Mouse (Mus musculus) heart, postnatal 0 days (tissue): ENCODE data around the gene Cyp11a1. TPM values are rescaled to one million over a fixed set of nuclear protein-coding genes. Genes with fewer than 3 reads are reported as not detected.

Experiments used
- ATAC-seq: fragments of 200-750 bp; cut with Nextera tagmentation; 2 replicates; pipeline ENCODE4 v1.8.0; 2017; ENCODE audit warnings: low read depth, moderate number of reproducible peaks, moderate library complexity; ENCODE audit not compliant: insufficient read depth
- DNase-seq: peaks from one replicate; pipeline ENCODE4 v3.0.0-alpha.2; 2016; ENCODE audit warnings: low spot score
- H3K27ac ChIP-seq: fragments of 300-500 bp; sonication (generic); 2 replicates; pipeline ENCODE4 v1.5.1; 2014; ENCODE audit warnings: low read depth, mild to moderate bottlenecking
- H3K27me3 ChIP-seq: fragments of 300-500 bp; sonication (generic); 2 replicates; pipeline ENCODE4 v1.6.1; 2014; ENCODE audit warnings: low read length, mixed read lengths; ENCODE audit not compliant: control insufficient read depth, insufficient read depth
- H3K36me3 ChIP-seq: fragments of 300-500 bp; sonication (generic); replicated peaks from 2 replicates; pipeline ENCODE4 v1.6.1; 2014; ENCODE audit warnings: low read length, mixed read lengths; ENCODE audit not compliant: control insufficient read depth, insufficient read depth
- H3K4me1 ChIP-seq: fragments of 300-500 bp; sonication (generic); 2 replicates; pipeline ENCODE4 v1.6.1; 2014; ENCODE audit warnings: antibody characterized with exemption; ENCODE audit not compliant: control insufficient read depth, insufficient read depth
- H3K4me2 ChIP-seq: fragments of 300-500 bp; sonication (generic); 2 replicates; pipeline ENCODE4 v1.6.1; 2014; ENCODE audit warnings: low read depth, mild to moderate bottlenecking, low read length, moderate library complexity
- H3K4me3 ChIP-seq: fragments of 300-500 bp; sonication (generic); 2 replicates; pipeline ENCODE4 v1.5.1; 2014; ENCODE audit warnings: low read depth, low read length
- H3K9ac ChIP-seq: fragments of 300-500 bp; sonication (generic); replicated peaks from 2 replicates; pipeline ENCODE4 v1.6.1; 2014; ENCODE audit warnings: low read depth, low read length, mixed read lengths
- H3K9me3 ChIP-seq: fragments of 300-500 bp; sonication (generic); replicated peaks from 2 replicates; pipeline ENCODE4 v1.6.1; 2016; ENCODE audit warnings: low read length; ENCODE audit not compliant: control insufficient read depth
- CTCF ChIP-seq: IDR thresholded peaks from 2 replicates; pipeline ENCODE4 v1.5.1; 2016; ENCODE audit warnings: antibody characterized with exemption, control low read depth, low read depth
- EP300 ChIP-seq: IDR thresholded peaks from 2 replicates; pipeline ENCODE4 v1.6.1; 2016; ENCODE audit warnings: antibody characterized with exemption, low read depth
- WGBS: fragments of 180-500 bp; shearing (Covaris S2); extraction: QIAGEN DNeasy Blood & Tissue Kit; methylation state at CpG from one replicate; pipeline ENCODE4 v1.1.7; 2014; 5-methylcytosine and 5-hydroxymethylcytosine counted together
- polyA plus RNA-seq: library from polyadenylated mRNA; unstranded; fragments of >200 nt; fragmentation: Nextera tagmentation; extraction: Ambion mirVana; gene quantifications from 2 replicates; pipeline ENCODE4 v1.2.1, GENCODE M21; 2015
- total RNA-seq: library from RNA; depleted of rRNA; stranded (reverse); fragments of >200 nt; gene quantifications from 2 replicates; pipeline ENCODE4 v1.2.3, GENCODE M21; 2014; ENCODE audit warnings: low replicate concordance

The Cyp11a1 gene
- total and polyA plus RNA-seq, 2 experiments from 2014 or later, result 0.90 to 2.3 TPM

DNA sequence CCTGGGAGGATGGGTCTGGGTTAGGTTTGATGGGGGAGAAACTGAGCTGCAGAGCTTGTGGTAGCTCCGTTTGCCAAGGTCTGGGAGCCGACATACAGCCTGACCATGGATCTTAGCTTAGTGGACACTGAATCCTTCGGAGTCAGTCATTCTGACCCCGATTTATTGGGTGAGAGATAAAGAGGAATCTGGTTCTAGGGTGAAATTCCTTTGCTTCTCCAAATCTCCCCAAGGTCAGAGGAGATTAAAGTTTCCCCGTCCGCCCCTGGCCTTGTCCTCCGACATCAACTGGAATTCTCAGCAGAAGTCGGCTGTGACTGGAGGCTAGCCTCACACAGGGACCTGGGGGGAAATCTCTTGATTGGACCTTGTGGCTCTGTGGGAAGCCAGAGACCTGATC is 5.3 kb downstream of the Cyp11a1 start:
- Histone ChIP-seq H3K9me3 (no peaks in the 10 kb centered on the region), H3K9ac (no peak overlapping the region), H3K27ac (no peak overlapping the region), H3K27me3 (no peaks in the 10 kb centered on the region), H3K36me3 (no peaks in the 10 kb centered on the region), H3K4me2 (no peak overlapping the region), H3K4me3 (no peak overlapping the region), H3K4me1 (peaks cover 12% of the 10 kb centered on the region; the same call in 1 of the 2 replicates)
- no peak for DNase-seq
- no peak for ATAC-seq
- TF ChIP-seq EP300 (no peak), CTCF (no peak)
- 76% methylated on average over 8 of the region's 8 CpGs for WGBS

DNA sequence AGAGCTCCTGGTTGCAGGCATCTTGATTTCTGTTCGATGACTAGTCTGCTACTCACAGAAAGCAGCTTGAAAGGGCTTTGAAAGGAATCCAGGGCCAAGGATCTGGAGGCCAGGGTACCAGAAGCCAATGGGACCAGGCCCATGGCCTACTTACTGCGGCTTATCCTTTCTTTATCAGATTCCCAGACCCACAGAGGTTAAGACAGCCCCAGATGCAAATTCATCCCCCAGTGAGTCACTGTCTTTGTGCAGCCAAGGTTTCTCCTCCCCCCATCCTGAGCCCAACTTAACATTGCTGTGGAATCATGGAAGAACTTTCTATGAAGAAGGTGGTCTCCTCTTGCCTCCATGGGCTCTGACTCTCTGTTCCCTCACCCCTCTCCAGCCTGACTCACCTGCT is 6.3 kb downstream of the Cyp11a1 start:
- H3K9ac ChIP-seq, result no peak overlapping the region
- H3K9me3 ChIP-seq, result no peaks in the 10 kb centered on the region
- H3K4me1 ChIP-seq, result peaks cover 12% of the 10 kb centered on the region; the same call in 1 of the 2 replicates
- TF ChIP-seq CTCF, result no peak
- no peak for TF ChIP-seq EP300
- H3K27ac ChIP-seq, result no peak overlapping the region
- H3K27me3 ChIP-seq, result no peaks in the 10 kb centered on the region
- DNase-seq, result no peak
- WGBS, result 43% methylated on average over 2 of the region's 2 CpGs
- no peak overlapping the region for H3K4me2 ChIP-seq
- ATAC-seq, result no peak
- no peak overlapping the region for H3K4me3 ChIP-seq
- no peaks in the 10 kb centered on the region for H3K36me3 ChIP-seq

DNA sequence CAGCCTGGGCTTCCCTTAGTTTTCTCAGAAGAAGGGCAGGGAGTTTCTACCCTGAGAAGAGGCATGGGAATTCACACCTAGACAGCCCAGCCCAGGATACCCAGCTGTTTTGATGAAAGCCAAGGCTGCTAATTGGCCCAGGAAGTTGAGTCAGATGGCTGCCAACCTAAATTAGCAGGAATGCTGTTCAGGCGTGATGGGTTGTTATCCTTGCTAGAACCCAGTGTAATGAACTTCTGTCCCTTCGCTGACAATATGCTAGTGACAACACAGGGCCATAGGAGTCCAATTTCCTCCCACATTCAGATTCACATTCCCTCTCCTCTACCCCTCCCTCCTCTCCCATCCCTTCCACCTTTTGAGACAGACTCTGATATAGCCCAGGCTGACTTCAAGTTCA is 6.7 kb downstream of the Cyp11a1 start:
- DNase-seq, result no peak
- Histone ChIP-seq H3K4me2 (no peak overlapping the region), H3K9me3 (no peaks in the 10 kb centered on the region), H3K27ac (no peak overlapping the region), H3K4me3 (no peak overlapping the region), H3K9ac (no peak overlapping the region), H3K4me1 (peaks cover 12% of the 10 kb centered on the region; the same call in 1 of the 2 replicates), H3K27me3 (no peaks in the 10 kb centered on the region), H3K36me3 (no peaks in the 10 kb centered on the region)
- no peak for ATAC-seq
- no peak for TF ChIP-seq EP300
- no peak for TF ChIP-seq CTCF
- WGBS, result 41% methylated on average over 2 of the region's 2 CpGs

DNA sequence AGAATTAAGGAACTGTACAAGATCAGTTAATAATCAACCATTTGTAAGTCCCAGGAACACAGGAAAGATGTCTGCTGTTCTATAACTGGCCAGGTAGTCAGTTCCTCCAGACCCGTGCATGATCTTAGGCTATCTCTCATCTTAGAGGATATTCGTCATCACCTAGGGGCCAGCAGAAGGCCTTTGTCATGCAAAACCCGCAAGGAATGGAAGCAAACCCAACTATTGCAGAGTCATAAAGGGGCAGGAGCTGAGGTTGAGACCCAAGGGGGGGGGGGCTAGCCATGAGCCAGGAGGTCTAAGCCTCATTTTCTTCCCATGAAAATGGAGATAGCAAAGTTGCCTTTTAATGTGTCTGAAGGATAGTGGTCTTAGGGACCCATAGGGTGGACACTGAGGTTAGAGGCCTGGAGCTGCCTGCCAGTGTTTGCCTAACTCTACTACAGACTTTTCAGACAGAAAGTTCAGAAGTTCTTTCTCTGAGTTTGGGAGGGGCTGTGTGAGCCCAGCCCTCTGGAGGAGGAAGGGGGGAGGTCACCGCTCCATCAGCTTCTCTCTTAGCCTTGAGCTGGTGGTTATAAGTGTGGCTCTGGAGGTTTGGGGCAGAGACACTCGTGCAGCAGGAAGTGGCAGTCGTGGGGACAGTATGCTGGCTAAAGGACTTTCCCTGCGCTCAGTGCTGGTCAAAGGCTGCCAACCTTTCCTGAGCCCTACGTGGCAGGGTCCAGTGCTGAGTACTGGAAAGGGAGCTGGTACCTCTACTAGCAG is 8.4 kb downstream of the Cyp11a1 start:
- H3K4me1 ChIP-seq, result no peaks in the 10 kb centered on the region
- ATAC-seq (no peak), DNase-seq (no peak)
- no peak for TF ChIP-seq EP300
- TF ChIP-seq CTCF, result no peak
- no peak overlapping the region for H3K4me2 ChIP-seq
- no peaks in the 10 kb centered on the region for H3K36me3 ChIP-seq
- no peaks in the 10 kb centered on the region for H3K9me3 ChIP-seq
- H3K27me3 ChIP-seq, result no peaks in the 10 kb centered on the region
- no peak overlapping the region for H3K4me3 ChIP-seq
- WGBS, result 57% methylated on average over 8 of the region's 8 CpGs
- no peak overlapping the region for H3K9ac ChIP-seq
- H3K27ac ChIP-seq, result no peak overlapping the region

DNA sequence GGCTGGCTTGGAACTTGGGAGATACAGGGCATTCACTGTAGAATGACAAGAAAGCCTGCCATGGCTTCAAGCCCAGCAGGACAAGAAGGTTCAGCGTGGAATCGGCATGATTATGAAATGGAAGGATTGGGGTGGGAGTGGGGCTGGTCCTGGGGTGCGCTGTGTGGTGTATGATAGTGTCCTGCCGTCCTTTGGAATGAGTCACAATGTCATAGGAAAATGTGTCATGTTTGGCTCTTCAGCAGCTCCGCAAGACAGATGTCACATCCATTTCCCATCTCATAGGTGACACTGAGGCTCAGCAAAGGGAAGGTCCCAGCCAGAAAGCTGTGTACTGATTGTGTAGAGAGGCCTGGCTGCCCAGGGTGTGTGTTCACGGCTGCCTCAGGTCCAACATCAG is 9.6 kb downstream of the Cyp11a1 start:
- Histone ChIP-seq H3K4me2 (no peak overlapping the region), H3K27ac (no peak overlapping the region), H3K4me1 (no peaks in the 10 kb centered on the region), H3K9me3 (no peaks in the 10 kb centered on the region), H3K36me3 (no peaks in the 10 kb centered on the region), H3K9ac (no peak overlapping the region), H3K4me3 (no peak overlapping the region), H3K27me3 (no peaks in the 10 kb centered on the region)
- no peak for TF ChIP-seq CTCF
- TF ChIP-seq EP300, result no peak
- 80% methylated on average over 6 of the region's 6 CpGs for WGBS
- ATAC-seq (no peak), DNase-seq (no peak)

DNA sequence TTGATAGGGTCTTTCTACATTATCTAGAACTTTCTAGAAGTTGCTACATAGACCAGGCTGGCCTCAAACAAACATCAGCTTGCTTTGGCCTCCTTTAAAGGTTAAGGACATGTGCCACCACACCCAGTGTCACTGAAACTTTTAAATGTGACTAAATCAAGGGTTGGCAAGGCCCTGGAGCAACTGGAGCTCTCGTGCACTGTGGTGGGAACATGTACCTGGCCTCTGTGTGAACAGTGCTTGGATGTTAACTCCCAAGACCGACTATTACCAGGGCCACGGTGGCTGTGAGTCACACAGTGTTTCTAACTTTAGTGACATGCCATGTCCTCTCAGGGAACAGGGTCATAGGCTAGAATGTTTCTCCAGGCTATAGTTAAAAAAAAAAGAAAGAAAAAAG is 10.8 kb downstream of the Cyp11a1 start:
- whole genome bisulfite sequencing, result 27% methylated on average over 3 of the region's 3 CpGs

More for the DNA sequence above, 10.8 kb downstream of the Cyp11a1 start:
- H3K9ac ChIP-seq, result no peak overlapping the region
- no peaks in the 10 kb centered on the region for H3K36me3 ChIP-seq
- no peaks in the 10 kb centered on the region for H3K9me3 ChIP-seq
- ATAC-seq, result no peak
- TF ChIP-seq EP300 (no peak), CTCF (no peak)
- H3K27ac ChIP-seq, result no peak overlapping the region
- H3K4me3 ChIP-seq, result no peak overlapping the region
- DNase-seq, result no peak
- H3K4me1 ChIP-seq, result no peaks in the 10 kb centered on the region
- no peaks in the 10 kb centered on the region for H3K27me3 ChIP-seq
- no peak overlapping the region for H3K4me2 ChIP-seq
